Mouse (Mus musculus) heart, adult 9 months (tissue): ENCODE results near the gene Pnpo.

Source experiments
- DNase-seq, 2 experiments: peaks; one replicate each; pipeline ENCODE4 v3.0.0; 2022; ENCODE audit warnings: low spot score in 2 of 2

Pnpo gene

GRCm38 (mm10) chr11:96937549-96938425 lies 6.0 kb downstream of the Pnpo start:
- DNase-seq, result peak in 1 of 2 experiments; percentile 53

DNA sequence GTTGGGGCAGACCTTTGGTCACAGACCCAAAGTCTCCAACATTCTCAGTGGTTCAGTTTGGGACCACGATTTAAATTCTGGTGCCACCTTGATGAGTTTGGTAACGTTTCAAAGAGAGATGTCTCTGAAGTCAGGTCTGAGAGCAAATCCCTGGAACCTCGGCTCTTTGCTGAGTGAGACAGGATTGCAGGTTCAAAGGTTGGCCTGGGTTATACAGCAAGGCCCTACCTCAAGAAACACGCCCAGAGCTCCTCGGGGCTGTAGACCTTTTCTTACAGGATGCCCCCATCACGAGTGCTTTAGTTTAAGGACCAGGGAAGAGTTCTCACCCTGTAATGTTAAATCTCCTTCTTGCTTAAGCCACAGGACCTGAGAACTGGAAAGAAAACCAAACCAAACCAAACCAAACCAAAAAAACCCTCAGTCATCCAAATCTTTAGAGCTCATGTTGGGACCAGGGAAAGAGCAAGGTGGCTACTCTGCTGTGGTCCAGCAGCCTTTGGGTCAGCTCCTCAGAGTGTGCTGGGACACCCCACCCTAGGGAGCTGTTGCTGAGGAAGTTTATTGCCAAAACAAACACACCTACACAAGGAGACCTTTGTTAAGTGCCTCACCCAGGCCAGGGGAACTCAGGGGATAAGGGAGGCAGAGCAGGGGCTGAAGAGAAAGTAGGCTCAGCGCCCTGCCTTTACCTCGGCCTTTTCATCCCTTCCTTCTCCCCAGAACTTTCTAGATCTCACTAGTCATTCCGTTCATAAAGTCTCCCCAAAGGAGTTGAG lies 7.7 kb downstream of the Pnpo start:
- no peak for DNase-seq

DNA sequence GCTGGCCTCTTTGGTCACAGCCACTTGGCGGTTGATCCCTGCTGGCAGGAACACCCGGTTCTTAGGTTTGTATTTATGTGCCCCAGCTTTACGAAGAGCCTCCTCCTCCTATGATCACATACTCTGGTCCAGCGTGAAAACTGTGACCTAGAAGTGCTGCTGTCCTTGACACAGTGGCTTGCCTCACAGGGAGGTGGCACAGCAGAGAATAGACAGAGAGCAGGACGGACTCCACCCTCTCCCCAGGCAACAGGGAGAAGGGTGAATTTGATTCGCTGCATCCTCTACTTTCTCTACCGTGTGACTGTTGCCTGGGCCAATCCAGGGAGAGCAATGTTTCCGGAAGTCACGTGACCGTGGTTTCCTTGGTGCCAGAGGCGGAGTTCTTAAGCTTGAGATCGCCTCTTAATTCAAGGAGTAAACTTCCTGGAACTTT lies 8.8 kb downstream of the Pnpo start:
- peak; percentile 49 to 64 for DNase-seq

DNA sequence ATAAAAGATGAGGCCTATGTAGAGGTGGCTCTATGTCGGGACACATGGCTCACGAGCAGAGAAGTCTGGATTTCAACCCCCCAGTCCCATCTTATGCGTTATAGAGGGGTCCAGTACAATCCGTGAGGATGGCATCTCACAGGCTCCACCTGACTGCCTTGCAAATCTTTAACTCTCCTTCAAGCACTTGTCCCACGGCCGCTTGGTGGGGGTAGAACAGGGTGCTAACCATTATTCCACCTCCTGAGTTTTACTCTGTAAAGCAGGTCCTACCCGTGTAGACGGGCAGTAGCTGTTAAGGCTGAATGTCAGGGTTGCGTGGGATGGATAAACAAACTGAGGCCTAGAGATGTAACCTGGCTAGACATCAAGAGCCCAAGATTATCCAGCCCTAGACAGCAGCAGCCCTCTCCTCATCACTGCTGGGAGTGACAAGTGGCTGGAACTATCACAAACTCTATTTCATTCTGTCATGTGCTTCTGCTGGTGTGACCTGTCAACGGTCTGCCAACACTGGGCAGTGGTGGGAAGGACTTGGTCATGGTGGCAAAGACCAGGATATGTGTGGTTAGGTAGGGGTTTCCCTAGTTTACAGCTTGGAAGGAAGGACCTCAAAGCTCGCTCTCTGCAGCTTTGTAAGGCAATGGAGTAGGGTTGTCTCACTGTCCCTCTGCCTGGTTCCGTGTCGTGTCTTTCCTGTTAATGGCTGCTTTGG lies 10.1 kb downstream of the Pnpo start:
- no peak for DNase-seq

DNA sequence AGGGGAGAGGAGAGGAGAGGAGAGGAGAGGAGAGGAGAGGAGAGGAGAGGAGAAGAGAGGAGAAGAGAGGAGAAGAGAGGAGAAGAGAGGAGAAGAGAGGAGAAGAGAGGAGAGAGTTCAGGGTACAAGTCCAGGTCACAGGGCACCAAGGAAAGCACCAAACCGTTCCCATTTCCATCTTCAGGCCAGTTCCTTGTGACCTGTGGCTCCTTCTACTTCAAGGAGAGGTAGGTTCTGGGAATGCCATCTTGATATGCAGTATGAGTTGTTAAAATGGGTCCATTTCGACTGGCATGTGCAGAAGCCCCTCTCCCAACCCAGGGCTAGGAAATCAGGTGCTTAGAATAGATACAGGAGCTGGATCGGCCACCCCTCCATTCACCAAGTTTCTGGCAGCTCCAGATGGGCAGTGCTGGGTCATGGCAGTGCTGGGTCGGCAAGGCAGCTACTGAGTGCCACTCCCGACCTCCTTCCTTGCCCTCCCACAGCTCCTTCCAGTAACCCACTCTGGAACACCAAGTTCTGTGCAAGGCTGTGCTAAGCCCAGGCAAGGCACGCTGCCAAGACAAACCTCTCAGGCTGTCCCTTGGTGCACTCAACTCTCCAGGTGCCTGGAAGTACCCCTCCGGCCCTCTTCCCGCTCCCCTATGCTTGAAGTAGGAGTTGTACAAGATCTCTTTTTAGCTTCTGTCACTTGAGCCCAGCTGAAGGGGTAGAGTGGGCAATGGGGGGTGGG lies 12.3 kb downstream of the Pnpo start:
- DNase-seq, result no peak

DNA sequence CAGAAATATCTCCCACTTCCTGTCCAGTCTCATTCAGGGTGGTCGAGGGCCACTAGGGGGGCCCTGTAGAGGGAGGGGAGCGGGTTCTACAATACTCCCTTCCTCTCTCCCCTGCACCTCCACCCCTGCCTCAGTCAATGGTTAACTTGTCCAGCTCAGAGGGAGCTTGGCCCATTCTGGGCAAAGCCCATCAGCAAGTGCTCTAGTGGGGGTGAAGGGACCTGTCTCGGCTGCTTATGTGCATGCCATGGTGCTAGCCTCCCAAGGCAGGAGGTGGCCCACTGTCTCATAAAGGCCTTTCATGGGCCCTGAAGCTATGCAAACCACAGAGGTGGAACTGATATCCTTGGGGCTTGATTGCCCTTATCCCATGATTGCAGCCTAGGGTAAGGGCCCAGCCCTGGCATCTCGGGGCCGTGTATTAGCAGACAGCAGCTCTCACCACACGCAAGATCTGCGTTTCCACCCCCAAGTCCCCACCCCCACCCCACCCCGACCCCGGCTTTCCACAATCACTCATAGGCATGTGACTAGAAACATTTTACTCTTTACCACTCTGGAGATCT lies 13.9 kb downstream of the Pnpo start:
- no peak for DNase-seq

- DNase-seq, result no peak
These were observed 14.6 kb downstream of the Pnpo start for GRCm38 (mm10) chr11:96929096-96929765.

DNA sequence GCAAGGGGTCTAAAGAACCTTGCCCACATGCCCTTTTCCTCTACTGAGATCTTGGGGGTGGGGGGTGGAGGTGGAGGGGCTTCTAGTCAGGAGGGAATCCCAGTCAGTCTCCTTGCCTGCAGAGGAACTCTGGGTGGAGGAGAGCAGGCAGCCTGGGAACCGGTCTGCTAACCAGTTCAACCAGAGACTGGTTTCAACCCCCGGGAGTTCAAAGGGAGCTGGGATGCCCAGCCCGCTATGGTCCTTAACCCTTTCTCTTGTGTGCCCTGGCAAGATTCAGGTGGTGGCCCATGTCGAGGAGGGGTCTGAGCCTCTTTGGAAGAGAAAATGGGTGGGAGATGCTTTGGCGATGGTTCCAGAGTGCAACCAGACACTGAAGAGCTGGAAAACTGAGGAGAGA lies 15.1 kb downstream of the Pnpo start:
- DNase-seq, result no peak

DNA sequence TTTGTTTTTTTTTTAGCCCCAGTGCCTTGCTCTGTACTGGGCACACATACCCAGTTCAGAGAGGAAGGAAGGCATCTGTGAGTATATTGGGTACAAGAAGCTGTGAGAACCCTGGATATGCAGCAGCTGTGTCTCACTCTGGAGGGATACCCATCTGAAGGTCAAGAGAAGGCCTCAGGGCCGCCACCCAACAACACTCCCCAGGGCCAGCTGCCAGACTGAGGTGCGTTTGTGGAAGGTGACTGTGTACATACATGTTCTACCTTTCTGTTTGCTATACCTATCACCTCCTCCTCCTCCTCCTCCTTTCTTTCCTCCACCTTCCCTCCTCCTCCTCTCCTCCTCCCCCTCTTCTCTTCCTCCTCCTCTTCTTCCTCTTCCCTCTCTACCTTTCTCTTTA lies 15.7 kb downstream of the Pnpo start, which contains the start of gene Prr15l:
TSS of gene Prr15l (plus strand) at position 17 of the 400 bp plus-strand sequence.
- DNase-seq, result no peak

DNA sequence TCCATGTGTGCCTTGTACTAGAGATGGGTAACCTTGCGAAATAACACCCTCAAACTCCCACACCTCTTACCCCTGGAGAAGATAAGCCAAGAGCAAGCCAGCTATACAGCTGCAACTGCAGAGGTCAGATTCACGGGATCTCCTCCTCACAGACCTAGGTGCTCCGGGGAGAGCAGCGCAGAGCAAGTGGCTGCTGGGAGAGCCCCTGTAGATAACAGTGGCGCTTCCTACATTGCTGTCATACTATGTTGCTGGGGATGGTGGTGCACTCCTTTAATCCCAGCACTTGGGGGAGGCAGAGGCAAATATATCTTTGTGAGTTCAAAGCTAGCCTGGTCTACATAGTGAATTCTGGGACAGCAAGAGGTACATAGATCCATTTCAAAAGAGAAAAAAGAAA lies 17.2 kb downstream of the Pnpo start:
- no peak for DNase-seq

DNA sequence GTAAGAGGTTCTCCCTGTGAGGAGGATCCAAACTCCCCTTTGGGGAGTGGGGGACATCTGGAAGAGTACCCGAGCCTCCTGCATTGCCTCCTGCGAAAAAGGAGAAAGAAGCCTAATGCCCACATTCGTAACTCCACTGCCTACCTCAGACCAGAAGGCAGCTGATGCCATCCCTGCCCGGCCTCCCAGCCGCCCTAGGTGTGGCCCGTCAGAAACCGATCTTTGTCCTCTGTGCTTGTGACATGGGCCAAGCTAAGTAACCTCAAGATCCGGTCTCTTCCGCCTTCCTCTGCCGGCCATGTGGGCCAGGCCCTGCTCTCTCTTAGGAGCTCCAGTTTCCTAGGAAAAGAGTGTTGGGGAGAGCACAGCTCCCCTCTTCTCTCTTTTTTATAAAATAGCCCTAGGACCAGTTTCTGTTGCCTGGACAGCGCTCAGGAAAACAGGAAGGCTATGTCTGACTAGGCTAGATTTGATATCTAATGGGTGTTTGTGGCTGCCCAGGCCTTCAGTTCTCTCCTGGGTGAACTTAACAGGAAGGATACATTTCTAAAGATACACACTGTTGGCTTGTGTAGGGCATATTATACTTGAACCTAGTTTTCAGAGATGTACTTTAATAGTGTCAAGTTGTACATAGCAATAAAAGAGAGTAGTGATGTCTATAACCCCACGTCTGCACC lies 18.2 kb downstream of the Pnpo start:
- DNase-seq, result no peak

DNA sequence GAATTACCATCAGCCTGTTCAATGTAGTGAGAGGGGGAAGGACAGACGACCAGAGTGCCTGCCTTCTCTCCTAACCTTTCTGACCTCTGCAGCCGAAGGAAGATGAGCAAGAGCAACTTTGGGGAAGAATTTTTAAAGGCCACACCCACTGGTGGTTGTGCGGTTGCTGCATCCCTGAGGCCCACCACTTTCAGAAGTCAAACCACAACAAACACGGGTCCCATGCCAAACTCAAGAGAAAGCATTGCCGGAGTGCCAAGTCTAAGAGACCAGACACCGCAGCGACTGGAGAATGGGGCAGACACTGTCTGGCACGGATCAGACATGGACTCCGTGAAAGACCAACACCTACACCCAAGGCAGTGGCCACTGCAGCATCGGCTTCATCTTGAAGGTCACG lies 18.9 kb downstream of the Pnpo start:
- DNase-seq, result no peak

- no peak for DNase-seq
These were observed 24.8 kb downstream of the Pnpo start for GRCm38 (mm10) chr11:96919003-96919402.

- no peak for DNase-seq
These were observed 26.4 kb downstream of the Pnpo start for GRCm38 (mm10) chr11:96917415-96917814.

- DNase-seq, result no peak
These were observed 26.8 kb downstream of the Pnpo start for GRCm38 (mm10) chr11:96916885-96917396.

GRCm38 (mm10) chr11:96916044-96916884 lies 27.5 kb downstream of the Pnpo start, which contains the start of gene Cdk5rap3:
TSS of gene Cdk5rap3 (minus strand) at chr11:96916496.
- DNase-seq, result peak; percentile 98 to 99

GRCm38 (mm10) chr11:96912682-96913081 lies 31.1 kb downstream of the Pnpo start:
- no peak for DNase-seq

DNA sequence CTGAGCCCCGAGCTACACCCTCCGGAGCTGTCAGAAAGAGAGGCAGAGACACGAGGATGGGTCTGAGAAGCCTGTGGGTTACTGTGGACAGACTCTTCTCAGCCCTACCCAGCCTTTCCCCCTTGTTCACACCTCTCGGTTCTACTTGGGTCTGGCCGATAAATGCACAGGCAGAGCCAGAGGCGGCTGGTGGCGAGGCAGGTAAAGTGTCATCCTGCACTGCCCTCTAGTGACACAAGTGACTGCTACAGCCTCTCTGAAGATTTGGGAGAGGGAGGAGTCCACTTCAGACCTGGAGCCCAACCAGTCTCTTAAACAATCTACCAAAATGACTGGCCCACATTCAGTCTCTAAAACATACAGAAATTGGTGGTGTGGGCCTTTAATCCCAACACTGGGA lies 33.8 kb downstream of the Pnpo start:
- DNase-seq, result peak; percentile 52 to 78

DNA sequence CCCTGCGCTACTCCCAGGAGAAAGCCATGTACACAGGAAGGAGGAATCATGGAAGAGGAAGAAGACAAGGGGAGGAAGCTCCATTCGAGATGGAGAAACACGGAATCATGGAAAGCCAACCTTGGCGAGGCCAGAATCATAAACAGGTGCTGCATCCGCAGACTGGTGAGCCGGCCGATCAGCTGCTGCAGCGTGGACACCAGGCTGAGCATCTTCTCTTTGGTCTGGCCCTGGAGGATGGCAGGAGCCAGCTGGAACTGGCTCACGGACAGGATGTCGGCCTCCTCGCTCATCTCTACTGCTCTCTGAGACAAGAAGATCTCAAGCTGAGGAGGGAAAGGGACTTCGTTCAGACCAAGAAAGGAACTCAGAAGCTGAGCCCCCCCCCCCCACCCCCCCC lies 35.2 kb downstream of the Pnpo start:
- DNase-seq, result no peak
